ENCODE assay signal across 11 mouse cellular contexts in the genomic region with DNA sequence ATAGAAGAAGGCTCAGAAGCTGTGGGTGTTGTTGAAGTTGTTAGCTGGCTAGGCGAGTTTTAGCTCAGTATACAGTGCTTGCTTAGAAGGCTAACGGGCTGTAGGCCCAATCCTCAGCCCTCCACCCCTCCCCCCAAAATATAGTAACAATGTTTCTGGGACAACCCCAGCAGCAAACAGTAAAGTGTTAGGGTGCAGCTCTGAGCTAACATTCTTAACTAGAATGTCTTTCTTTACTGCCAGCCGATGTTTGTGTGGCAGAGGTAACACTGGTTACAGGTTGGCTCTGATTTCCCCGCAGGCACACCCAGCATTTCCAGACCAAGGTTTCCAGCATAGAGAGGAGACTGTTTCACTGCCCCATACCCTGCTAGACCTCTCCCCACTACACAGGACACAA. TPM values are rescaled to one million over a fixed set of nuclear protein-coding genes. Genes with fewer than 3 reads are reported as not detected.
DNase-seq lines count a peak whose midpoint lies in the region; ATAC-seq lines count a peak whose summit lies in the region.
"Had no signal": no experiment of that assay in that cellular context is flagged by ENCODE, and none has a peak within 500 bp of the region (broad histone marks: within the 10 kb centered on the region; RNA-seq: fewer than 3 reads in every experiment).

No protein-coding gene starts in this region.

- ATAC-seq in heart, embryonic 11.5 days (replicated peaks; ENCODE audit: insufficient number of reproducible peaks, low FRiP score, low TSS enrichment), result no peak
- no peak for ATAC-seq in midbrain, embryonic 11.5 days (ENCODE audit: low FRiP score)
- ATAC-seq in stomach, embryonic 15.5 days (ENCODE audit: insufficient read depth, low FRiP score, low read depth), result no peak

- H3K4me2 ChIP-seq in heart, embryonic 11.5 days, result no peak overlapping the region
- H3K4me2 ChIP-seq in midbrain, embryonic 11.5 days, result no peak overlapping the region
- peak overlapping the region; percentile 75; the same call in 1 of the 2 replicates for H3K4me2 ChIP-seq in stomach, embryonic 15.5 days

- H3K27ac ChIP-seq in heart, embryonic 11.5 days (ENCODE audit: low read depth, low read length), result peak overlapping the region; percentile 59
- no peak overlapping the region for H3K27ac ChIP-seq in midbrain, embryonic 11.5 days (ENCODE audit: low read depth, low read length)
- no peak overlapping the region for H3K27ac ChIP-seq in midbrain, embryonic 10.5 days (replicated peaks)
- H3K27ac ChIP-seq in stomach, embryonic 15.5 days, result no peak overlapping the region
- H3K27ac ChIP-seq: macrophage had no signal

- DNase-seq in heart, postnatal 10 days, result no peak
- peak; percentile 75 for DNase-seq in midbrain, embryonic 11.5 days (ENCODE audit: low spot score, missing footprints)
- no peak for DNase-seq in midbrain, embryonic 10.5 days (ENCODE audit: low spot score)
- DNase-seq in lung, postnatal 10 days, result peak; percentile 18
- DNase-seq in retina, postnatal 1 day, result no peak
- DNase-seq in left cerebral cortex, postnatal 36 days (ENCODE audit: low spot score in 2 of 2), result no peak
- DNase-seq: kidney, postnatal 36 days; thymus, postnatal 14 days had no signal

- peaks cover 3% of the 10 kb centered on the region; the same call in 1 of the 2 replicates for H3K36me3 ChIP-seq in heart, embryonic 11.5 days (ENCODE audit: control insufficient read depth, insufficient read depth, low read length)
- H3K36me3 ChIP-seq in midbrain, embryonic 11.5 days (ENCODE audit: control insufficient read depth, insufficient read depth, low read length), result no peaks in the 10 kb centered on the region
- peaks cover 48% of the 10 kb centered on the region for H3K36me3 ChIP-seq in midbrain, embryonic 10.5 days
- peaks cover 16% of the 10 kb centered on the region for H3K36me3 ChIP-seq in stomach, embryonic 15.5 days

- 80% methylated on average over 4 of the region's 4 CpGs for WGBS in heart, embryonic 11.5 days (ENCODE audit: insufficient replicate concordance)
- 91% methylated on average over 4 of the region's 4 CpGs for WGBS in midbrain, embryonic 11.5 days
- 89% methylated on average over 4 of the region's 4 CpGs for WGBS in midbrain, embryonic 10.5 days
- WGBS in stomach, embryonic 15.5 days, result 68% methylated on average over 4 of the region's 4 CpGs

- H3K27me3 ChIP-seq in heart, embryonic 11.5 days (ENCODE audit: control insufficient read depth, insufficient read depth, low read length), result no peaks in the 10 kb centered on the region
- no peaks in the 10 kb centered on the region for H3K27me3 ChIP-seq in midbrain, embryonic 11.5 days (ENCODE audit: control insufficient read depth, insufficient read depth, low read length)
- no peaks in the 10 kb centered on the region for H3K27me3 ChIP-seq in midbrain, embryonic 10.5 days (ENCODE audit: low read depth, poor library complexity, severe bottlenecking)
- no peaks in the 10 kb centered on the region for H3K27me3 ChIP-seq in stomach, embryonic 15.5 days (replicated peaks)

- H3K4me3 ChIP-seq in heart, embryonic 11.5 days (ENCODE audit: low read depth, low read length), result no peak overlapping the region
- no peak overlapping the region for H3K4me3 ChIP-seq in midbrain, embryonic 11.5 days (ENCODE audit: low read depth, low read length)
- no peak overlapping the region for H3K4me3 ChIP-seq in midbrain, embryonic 10.5 days
- no peak overlapping the region for H3K4me3 ChIP-seq in stomach, embryonic 15.5 days (replicated peaks)

- H3K9ac ChIP-seq in heart, embryonic 11.5 days (ENCODE audit: low read depth, low read length), result no peak overlapping the region
- H3K9ac ChIP-seq in midbrain, embryonic 11.5 days (ENCODE audit: low read length), result no peak overlapping the region
- H3K9ac ChIP-seq in stomach, embryonic 15.5 days, result no peak overlapping the region

- H3K9me3 ChIP-seq in heart, embryonic 11.5 days (replicated peaks; ENCODE audit: control insufficient read depth, low read length), result no peaks in the 10 kb centered on the region
- no peaks in the 10 kb centered on the region for H3K9me3 ChIP-seq in midbrain, embryonic 11.5 days (ENCODE audit: control insufficient read depth, low read length)
- H3K9me3 ChIP-seq in midbrain, embryonic 10.5 days (replicated peaks), result no peaks in the 10 kb centered on the region
- H3K9me3 ChIP-seq in stomach, embryonic 15.5 days, result no peaks in the 10 kb centered on the region

- intact Hi-C loops in heart, postnatal 10 days (cut with DNase I), result no loop called here
- intact Hi-C loops in left cerebral cortex, postnatal 36 days (cut with DNase I), result no loop called here

- peaks cover 6% of the 10 kb centered on the region for H3K4me1 ChIP-seq in heart, embryonic 11.5 days (ENCODE audit: control insufficient read depth, insufficient read depth, low read length)
- peaks cover 5% of the 10 kb centered on the region; the same call in 1 of the 2 replicates for H3K4me1 ChIP-seq in midbrain, embryonic 11.5 days (ENCODE audit: control insufficient read depth, insufficient read depth, low read length)
- peaks cover 19% of the 10 kb centered on the region for H3K4me1 ChIP-seq in midbrain, embryonic 10.5 days
- 0 out of 2 replicates have a peak, but pooled peaks cover 10% of the 10 kb centered on the region for H3K4me1 ChIP-seq in stomach, embryonic 15.5 days

RNA-seq across cellular contexts. Expression of gene Slc35e3, which starts 2.2 kb away (rescaled TPM):
- polyA plus RNA-seq in heart, embryonic 11.5 days (2014; fragmentation: Nextera tagmentation; extraction: Ambion mirVana), result 6.9 and 9.4 TPM in 2 replicates
- 1 to 10 TPM; 7.4 to 8.5 TPM for total RNA-seq in heart, postnatal 10 days (2021)
- 21.4 TPM in 2 replicates for polyA plus RNA-seq in midbrain, embryonic 11.5 days (2014; fragmentation: Nextera tagmentation; extraction: Ambion mirVana)
- polyA plus RNA-seq in midbrain, embryonic 10.5 days (2016; fragmentation: Nextera tagmentation; extraction: Ambion mirVana), result 19.5 and 24.8 TPM in 2 replicates
- polyA plus RNA-seq in stomach, embryonic 15.5 days (2015; fragmentation: Nextera tagmentation; extraction: Ambion mirVana), result 14.5 and 16.5 TPM in 2 replicates
- total RNA-seq in left cerebral cortex, postnatal 36 days (2021), result 10 to 100 TPM; 30.2 to 30.9 TPM

RNA-seq across cellular contexts. Expression of gene Mdm2, which starts 33.4 kb away (rescaled TPM):
- polyA plus RNA-seq in heart, embryonic 11.5 days (2014; fragmentation: Nextera tagmentation; extraction: Ambion mirVana), result 54.7 and 62.2 TPM in 2 replicates
- 10 to 100 TPM; 48.4 to 51.8 TPM for total RNA-seq in heart, postnatal 10 days (2021)
- 67.5 and 74.3 TPM in 2 replicates for polyA plus RNA-seq in midbrain, embryonic 11.5 days (2014; fragmentation: Nextera tagmentation; extraction: Ambion mirVana)
- polyA plus RNA-seq in midbrain, embryonic 10.5 days (2016; fragmentation: Nextera tagmentation; extraction: Ambion mirVana), result 60.6 and 66.7 TPM in 2 replicates
- 38.2 and 44.1 TPM in 2 replicates for polyA plus RNA-seq in stomach, embryonic 15.5 days (2015; fragmentation: Nextera tagmentation; extraction: Ambion mirVana)
- total RNA-seq in left cerebral cortex, postnatal 36 days (2021), result 10 to 100 TPM; 47.0 to 66.1 TPM

RNA-seq across cellular contexts. Expression of gene Nup107, which starts 48.6 kb away (rescaled TPM):
- polyA plus RNA-seq in heart, embryonic 11.5 days (2014; fragmentation: Nextera tagmentation; extraction: Ambion mirVana), result 56.3 and 68.9 TPM in 2 replicates
- total RNA-seq in heart, postnatal 10 days (2021), result 10 to 100 TPM; 14.5 to 14.7 TPM
- polyA plus RNA-seq in midbrain, embryonic 11.5 days (2014; fragmentation: Nextera tagmentation; extraction: Ambion mirVana), result 95.1 and 99.0 TPM in 2 replicates
- polyA plus RNA-seq in midbrain, embryonic 10.5 days (2016; fragmentation: Nextera tagmentation; extraction: Ambion mirVana), result 95.5 and 104 TPM in 2 replicates
- polyA plus RNA-seq in stomach, embryonic 15.5 days (2015; fragmentation: Nextera tagmentation; extraction: Ambion mirVana), result 53.3 and 64.8 TPM in 2 replicates
- total RNA-seq in left cerebral cortex, postnatal 36 days (2021), result 10 to 100 TPM; 12.8 to 15.5 TPM

Comparison
In these comparisons a context has a peak if more than half of its experiments do, and no peak if none do; other contexts are left out.
1. DNase-seq: peak in midbrain, embryonic 11.5 days (single experiment) and lung, postnatal 10 days (single experiment); none in heart, postnatal 10 days (0 of 2), midbrain, embryonic 10.5 days (single experiment), retina, postnatal 1 day (single experiment) and left cerebral cortex, postnatal 36 days (0 of 2).